Mouse (Mus musculus) A20 (cell line): ENCODE measurements around the gene Crhr2.

Experiments used
- DNase-seq: peaks from one replicate; pipeline ENCODE4 v3.0.0-alpha.2; 2011; ENCODE audit warnings: low read depth, low spot score

Crhr2 gene

DNA sequence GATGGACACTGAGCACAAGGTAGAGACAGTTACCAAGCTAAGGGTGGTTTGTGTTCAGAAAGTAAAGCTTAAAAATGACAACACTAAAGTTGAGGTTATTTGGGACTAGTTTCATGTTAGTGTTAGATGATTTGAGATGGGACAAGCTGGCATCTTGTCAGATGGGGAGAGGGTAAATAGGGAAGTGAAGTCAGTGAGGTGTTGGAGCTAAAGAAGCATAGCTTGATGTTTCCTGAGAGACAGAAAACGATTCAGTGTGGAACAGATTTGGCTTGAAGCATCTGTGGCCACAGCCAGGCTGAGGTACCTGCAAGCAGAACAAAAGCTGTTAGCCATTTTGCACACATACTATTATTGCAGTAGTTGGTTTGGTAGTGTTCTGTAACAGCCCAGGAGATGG is 87.5 kb downstream of the Crhr2 start:
- DNase-seq: peak; percentile 60

DNA sequence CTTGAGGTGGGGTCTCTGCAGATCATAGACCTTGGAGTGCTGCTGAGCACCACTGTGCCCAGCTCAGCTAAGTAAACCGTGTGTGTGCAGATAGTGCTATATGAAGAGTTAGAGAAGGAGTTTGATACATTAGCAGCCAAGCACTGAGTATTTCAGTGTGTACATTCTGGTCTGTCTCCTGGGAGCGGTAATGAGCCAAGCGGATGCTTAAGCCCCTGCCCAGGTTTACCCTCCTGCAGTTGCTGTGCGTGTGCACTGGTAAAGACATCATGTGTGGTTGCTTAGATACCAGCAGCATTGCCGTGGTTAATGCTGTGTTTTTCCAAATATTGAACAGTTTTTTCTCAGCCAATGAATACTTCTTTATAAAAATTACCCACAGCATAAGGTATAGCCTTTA is 88.3 kb downstream of the Crhr2 start:
- DNase-seq: no peak

DNA sequence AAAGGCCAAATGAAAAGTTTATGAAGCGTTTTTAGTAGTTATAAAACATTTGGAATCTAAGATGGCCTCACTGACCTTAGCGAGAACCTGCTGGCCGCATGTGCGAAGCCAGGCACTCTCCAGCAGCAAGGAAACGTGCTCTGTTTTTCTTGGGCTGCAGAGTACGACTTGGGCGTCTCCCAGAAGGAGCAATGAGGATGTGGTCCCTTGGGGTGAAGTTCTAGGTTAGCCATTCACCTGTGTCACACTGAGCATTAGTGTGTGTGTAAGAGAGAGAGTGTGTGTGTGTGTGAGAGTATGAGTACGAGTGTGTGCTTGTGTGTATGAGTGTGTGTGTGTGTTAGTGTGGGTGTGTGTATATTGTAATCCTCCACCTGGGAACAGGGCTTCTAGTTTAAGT is 89.6 kb downstream of the Crhr2 start:
- no peak for DNase-seq
